Mouse (Mus musculus) C2C12 (cell line): ENCODE results near the gene Tec.

ENCODE experiments used
- CTCF ChIP-seq: IDR thresholded peaks from one replicate; pipeline ENCODE4 v1.5.1; 2011; ENCODE audit not compliant: control insufficient read depth, insufficient read depth, insufficient read length
- FOSL1 ChIP-seq: IDR thresholded peaks from one replicate; pipeline ENCODE4 v1.8.0; 2011; ENCODE audit warnings: mild to moderate bottlenecking, low read length; ENCODE audit not compliant: poor library complexity, insufficient read depth, severe bottlenecking
- MAX ChIP-seq: IDR thresholded peaks from one replicate; pipeline ENCODE4 v1.6.1; 2011; ENCODE audit warnings: mild to moderate bottlenecking, control low read depth
- MYOD1 ChIP-seq: IDR thresholded peaks from one replicate; pipeline ENCODE4 v1.6.1; 2011; ENCODE audit warnings: low read depth; ENCODE audit not compliant: control insufficient read depth, insufficient read length
- MYOG ChIP-seq: IDR thresholded peaks from one replicate; pipeline ENCODE4 v1.6.1; 2011; ENCODE audit not compliant: control insufficient read depth, insufficient read length; ENCODE audit errors: extremely low read depth
- USF1 ChIP-seq: IDR thresholded peaks from one replicate; pipeline ENCODE4 v1.6.1; 2011; ENCODE audit warnings: low read depth, mild to moderate bottlenecking, control low read depth, moderate library complexity

DNA sequence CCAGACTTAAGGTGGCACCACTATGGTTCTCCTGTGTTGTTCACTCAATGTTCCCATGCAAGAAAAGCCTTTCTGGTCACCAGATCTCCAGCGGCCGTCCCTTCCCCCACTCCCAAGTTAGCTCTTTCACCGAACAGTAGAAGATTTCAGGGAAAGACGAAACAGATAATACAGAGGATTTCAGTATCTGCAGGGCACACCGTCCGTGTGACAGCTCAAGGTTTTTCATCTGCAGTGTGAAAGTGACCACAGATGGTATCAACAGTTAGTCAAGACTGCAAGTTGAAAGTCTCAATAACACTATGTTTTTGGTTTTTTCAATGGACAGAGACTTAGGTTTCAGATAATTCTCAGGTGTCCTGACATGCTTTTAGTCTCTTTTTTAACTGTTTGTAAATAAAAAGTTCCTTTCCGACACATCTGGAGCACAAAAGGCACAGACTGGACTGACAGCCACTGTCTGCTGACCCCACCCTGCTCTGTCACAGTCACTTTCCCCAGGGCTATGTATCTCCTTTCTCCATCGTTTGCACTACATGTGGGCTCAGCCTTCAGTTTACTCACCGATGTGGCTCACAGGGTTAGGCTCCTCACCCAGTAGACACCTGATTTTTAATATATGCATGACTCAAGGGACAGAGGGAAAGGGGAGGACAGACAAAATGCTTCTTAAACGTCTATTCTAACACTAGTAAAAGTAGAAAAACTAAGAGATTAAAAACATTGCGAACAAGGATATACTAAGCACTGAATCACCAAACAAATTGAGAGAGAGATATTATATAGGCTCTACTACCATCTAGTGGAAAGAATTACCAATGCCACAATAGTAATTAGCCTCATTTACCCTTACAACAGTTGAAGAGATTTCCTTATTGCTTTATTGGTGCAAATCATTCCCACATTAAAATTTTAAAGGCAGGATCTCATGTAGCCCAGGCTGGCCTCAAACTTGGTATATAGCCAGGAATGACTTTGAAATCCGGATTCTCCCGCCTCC lies 109.1 kb downstream of the Tec start:
- TF ChIP-seq CTCF (no peak), MAX (no peak), MYOD1 (no peak), USF1 (no peak), MYOG (no peak), FOSL1 (no peak)
